Mouse (Mus musculus) myocyte (in vitro differentiated cells): ENCODE results near the gene Abhd2. TPM values are rescaled to one million over a fixed set of nuclear protein-coding genes. Genes with fewer than 3 reads are reported as not detected.
A peak's percentile ranks its signal among the peaks of the same experiment; 100 is the strongest.

Experiments
- H3K27me3 ChIP-seq: one replicate; pipeline ENCODE4 v1.6.1; 2011; ENCODE audit not compliant: control insufficient read depth, insufficient read depth, insufficient read length
- H3K36me3 ChIP-seq: one replicate; pipeline ENCODE4 v1.6.1; 2011; ENCODE audit not compliant: control insufficient read depth, insufficient read depth
- H3K4me2 ChIP-seq: one replicate; pipeline ENCODE4 v1.6.1; 2011; ENCODE audit warnings: low read depth, control low read depth
- H3K4me3 ChIP-seq: one replicate; pipeline ENCODE4 v1.5.1; 2011; ENCODE audit warnings: mild to moderate bottlenecking, control low read depth, moderate library complexity
- H3K79me2 ChIP-seq: one replicate; pipeline ENCODE4 v1.6.1; 2011; ENCODE audit not compliant: control insufficient read depth, insufficient read depth
- H3ac ChIP-seq: one replicate; pipeline ENCODE4 v1.6.1; 2011; ENCODE audit not compliant: control insufficient read depth, insufficient read length
- CEBPB ChIP-seq: IDR thresholded peaks from 2 replicates; pipeline ENCODE4 v1.6.1; 2011; ENCODE audit warnings: mild to moderate bottlenecking, moderate library complexity; ENCODE audit not compliant: poor library complexity, insufficient read depth, severe bottlenecking
- E2F4 ChIP-seq: IDR thresholded peaks from one replicate; pipeline ENCODE4 v1.6.1; 2011; ENCODE audit warnings: mild to moderate bottlenecking, control low read depth, moderate library complexity; ENCODE audit not compliant: insufficient read depth
- MAX ChIP-seq: IDR thresholded peaks from one replicate; pipeline ENCODE4 v1.6.1; 2011; ENCODE audit warnings: low read depth, mild to moderate bottlenecking, control low read depth
- MYOD1 ChIP-seq, 3 experiments: IDR thresholded peaks; one replicate each; pipeline ENCODE4 v1.6.1; 2011; ENCODE audit warnings: control low read depth in 2 of 3, low read depth in 2 of 3, mild to moderate bottlenecking in 2 of 3, moderate library complexity in 1 of 3; ENCODE audit not compliant: insufficient read length in 2 of 3, control insufficient read depth in 1 of 3
- MYOG ChIP-seq, 3 experiments: IDR thresholded peaks; one replicate each; pipeline ENCODE4 v1.6.1; 2011; ENCODE audit warnings: control low read depth in 2 of 3, low read depth in 2 of 3, mild to moderate bottlenecking in 2 of 3; ENCODE audit not compliant: insufficient read length in 2 of 3, control insufficient read depth in 1 of 3, insufficient read depth in 1 of 3
- POLR2A ChIP-seq: IDR thresholded peaks from one replicate; pipeline ENCODE4 v1.6.1; 2011; ENCODE audit warnings: low read depth, mild to moderate bottlenecking, control low read depth, moderate library complexity; ENCODE audit not compliant: insufficient read length
- POLR2AphosphoS2 ChIP-seq: IDR thresholded peaks from one replicate; pipeline ENCODE4 v1.6.1; 2011; ENCODE audit warnings: low read depth, control low read depth; ENCODE audit not compliant: insufficient read length
- REST ChIP-seq: IDR thresholded peaks from one replicate; pipeline ENCODE4 v1.6.1; 2011; ENCODE audit warnings: mild to moderate bottlenecking, control low read depth, moderate library complexity; ENCODE audit not compliant: insufficient read depth, insufficient read length
- SRF ChIP-seq: IDR thresholded peaks from one replicate; pipeline ENCODE4 v1.6.1; 2011; ENCODE audit warnings: low read depth; ENCODE audit not compliant: control insufficient read depth, insufficient read length
- TCF12 ChIP-seq: IDR thresholded peaks from one replicate; pipeline ENCODE4 v1.6.1; 2011; ENCODE audit warnings: mild to moderate bottlenecking, control low read depth; ENCODE audit not compliant: poor library complexity, insufficient read depth, severe bottlenecking
- TCF3 ChIP-seq: IDR thresholded peaks from one replicate; pipeline ENCODE4 v1.6.1; 2011; ENCODE audit warnings: low read depth, control low read depth; ENCODE audit not compliant: insufficient read length
- USF1 ChIP-seq: IDR thresholded peaks from one replicate; pipeline ENCODE4 v1.6.1; 2011; ENCODE audit warnings: low read depth, mild to moderate bottlenecking, control low read depth, moderate library complexity
- polyA plus RNA-seq: library from polyadenylated mRNA; unstranded; fragments of >200 nt; fragmentation: generic; extraction: Trizol; gene quantifications from one replicate; pipeline ENCODE4 v1.2.1, GENCODE M21; 2012; ENCODE audit warnings: missing spikeins

Gene Abhd2
- polyA plus RNA-seq, 1 experiment: 16.9 TPM

GRCm38 (mm10) chr7:79390141-79390708 lies 117.2 kb downstream of the Abhd2 start:
- Histone ChIP-seq H3K4me2 (no peak overlapping the region), H3K4me3 (no peak overlapping the region), H3K27me3 (peaks cover 8% of the 10 kb centered on the region), H3K36me3 (no peaks in the 10 kb centered on the region), H3ac (no peak overlapping the region), H3K79me2 (no peaks in the 10 kb centered on the region)
- no peak for TF ChIP-seq CEBPB
- no peak for TF ChIP-seq MAX
- no peak for TF ChIP-seq SRF
- no peak for TF ChIP-seq MYOG (IDR thresholded peaks at IDR 0.05; ENCODE audit: control insufficient read depth in 1 of 3, insufficient read depth in 1 of 3, insufficient read length in 2 of 3, low read depth in 2 of 3)
- no peak for TF ChIP-seq TCF12
- no peak for TF ChIP-seq MYOD1 (IDR thresholded peaks at IDR 0.05; ENCODE audit: control insufficient read depth in 1 of 3, insufficient read length in 2 of 3, low read depth in 2 of 3)

- no peaks in the 10 kb centered on the region for H3K79me2 ChIP-seq
These were observed 118.5 kb downstream of the Abhd2 start for GRCm38 (mm10) chr7:79391471-79391870.

DNA sequence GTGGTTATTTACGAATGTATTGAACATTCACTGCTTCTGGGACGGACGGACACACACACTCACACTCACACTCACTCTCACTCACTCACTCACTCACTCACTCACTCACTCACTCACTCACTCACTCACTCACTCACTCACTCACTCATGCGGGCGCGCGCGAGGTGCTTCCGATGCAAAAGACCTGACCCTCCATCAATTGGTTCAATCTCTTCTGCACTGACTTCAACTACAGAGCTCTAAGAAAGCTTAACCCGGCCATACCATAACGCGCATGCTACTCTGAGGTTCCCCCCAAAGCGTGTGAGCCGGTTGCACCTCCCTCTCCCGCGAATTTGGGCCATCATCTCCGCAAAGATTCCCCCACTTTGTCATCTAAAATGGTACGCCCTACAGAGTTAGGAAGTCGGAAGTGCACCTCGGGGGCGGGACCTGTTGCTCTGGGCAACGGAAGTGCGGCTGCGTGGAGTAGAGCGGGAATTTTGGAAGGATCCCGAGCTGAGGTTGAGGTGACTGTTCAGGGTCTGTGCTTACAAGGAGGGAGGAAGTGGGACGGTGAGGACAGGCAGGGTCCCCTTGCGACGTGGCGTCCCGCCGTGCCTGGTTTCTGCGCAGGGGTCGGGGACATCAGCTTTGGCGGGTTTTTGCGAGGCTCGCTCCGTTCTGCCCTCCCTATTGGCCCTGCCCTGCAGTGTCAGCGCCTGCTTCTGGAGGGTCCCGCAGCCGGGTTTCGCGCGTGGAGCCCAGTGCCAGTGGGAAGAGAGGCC lies 119.1 kb downstream of the Abhd2 start, which contains the start of gene Fanci:
TSS of gene Fanci (plus strand) at position 47 of the 767 bp plus-strand sequence.
- peak within 1 kb of the TSS; percentile 60 for H3K4me3 ChIP-seq
- peaks cover 1% of the 10 kb centered on the region for H3K27me3 ChIP-seq
- peak within 1 kb of the TSS; percentile 37 for H3ac ChIP-seq
- peak within 1 kb of the TSS; percentile 81 for H3K4me2 ChIP-seq
- no peaks in the 10 kb centered on the region for H3K36me3 ChIP-seq
- no peaks in the 10 kb centered on the region for H3K79me2 ChIP-seq
- TF ChIP-seq E2F4: peak; percentile 98
- TF ChIP-seq CEBPB: no peak
- peak; percentile 58 for TF ChIP-seq POLR2A
- TF ChIP-seq USF1: no peak
- no peak for TF ChIP-seq TCF3
- TF ChIP-seq POLR2AphosphoS2: peak; percentile 38
- TF ChIP-seq MYOD1 (IDR thresholded peaks at IDR 0.05; ENCODE audit: control insufficient read depth in 1 of 3, insufficient read length in 2 of 3, low read depth in 2 of 3): no peak
- TF ChIP-seq SRF: no peak
- no peak for TF ChIP-seq REST
- peak; percentile 24 for TF ChIP-seq MAX
- TF ChIP-seq TCF12: no peak
- TF ChIP-seq MYOG (IDR thresholded peaks at IDR 0.05; ENCODE audit: control insufficient read depth in 1 of 3, insufficient read depth in 1 of 3, insufficient read length in 2 of 3, low read depth in 2 of 3): no peak

More at GRCm38 (mm10) chr7:79391471-79391870, 118.5 kb downstream of the Abhd2 start:
- H3K4me2 ChIP-seq: peak overlapping the region; percentile 81
- no peaks in the 10 kb centered on the region for H3K36me3 ChIP-seq
- TF ChIP-seq E2F4: no peak
- TF ChIP-seq MYOG (IDR thresholded peaks at IDR 0.05; ENCODE audit: control insufficient read depth in 1 of 3, insufficient read depth in 1 of 3, insufficient read length in 2 of 3, low read depth in 2 of 3): no peak
- TF ChIP-seq POLR2A: no peak
- TF ChIP-seq SRF: no peak
- H3ac ChIP-seq: peak overlapping the region; percentile 37
- peak overlapping the region; percentile 60 for H3K4me3 ChIP-seq
- peaks cover 7% of the 10 kb centered on the region for H3K27me3 ChIP-seq

DNA sequence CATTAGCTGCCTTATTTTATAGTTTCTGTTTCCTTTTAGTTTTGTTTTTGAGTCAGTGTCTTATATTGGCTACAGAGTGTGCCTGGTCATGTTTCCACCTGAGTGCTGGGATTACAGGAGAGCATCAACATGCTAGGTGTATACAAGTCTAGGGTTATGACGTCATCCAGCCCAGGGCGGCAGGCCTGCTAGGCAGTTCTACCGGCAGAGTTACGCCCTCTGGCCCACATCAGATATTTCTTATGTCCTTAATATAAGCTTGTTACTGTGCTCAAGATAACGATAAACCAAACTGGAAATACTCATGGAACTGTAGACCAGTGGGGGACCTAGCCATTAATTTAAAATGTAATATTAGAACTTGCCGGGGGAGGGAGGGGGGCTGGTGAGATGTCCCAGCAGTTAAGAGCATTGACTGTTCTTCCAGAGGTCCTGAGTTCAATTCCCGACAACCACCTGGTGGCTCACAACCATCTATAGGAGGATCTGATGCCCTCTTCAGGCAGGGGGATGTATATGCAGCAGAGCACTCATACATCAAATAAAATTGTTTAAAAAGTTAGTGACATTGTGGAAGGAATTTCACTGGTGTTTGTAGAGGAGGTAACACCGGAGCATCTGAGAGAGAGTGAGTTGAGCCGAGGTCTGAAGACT lies 120.0 kb downstream of the Abhd2 start:
- H3K4me3 ChIP-seq: peak overlapping the region; percentile 60
- TF ChIP-seq MAX (no peak), TCF12 (no peak), CEBPB (no peak), USF1 (no peak), REST (no peak), MYOG (IDR thresholded peaks at IDR 0.05; ENCODE audit: control insufficient read depth in 1 of 3, insufficient read depth in 1 of 3, insufficient read length in 2 of 3, low read depth in 2 of 3) (no peak), TCF3 (no peak), POLR2A (no peak), E2F4 (no peak), POLR2AphosphoS2 (no peak), SRF (no peak)

GRCm38 (mm10) chr7:79393924-79394323 lies 120.9 kb downstream of the Abhd2 start:
- H3ac ChIP-seq: no peak overlapping the region
- H3K4me3 ChIP-seq: no peak overlapping the region
- TF ChIP-seq REST (no peak), USF1 (no peak), POLR2A (no peak), E2F4 (no peak), SRF (no peak), TCF12 (no peak), MAX (no peak), CEBPB (no peak), POLR2AphosphoS2 (no peak), MYOD1 (IDR thresholded peaks at IDR 0.05; ENCODE audit: control insufficient read depth in 1 of 3, insufficient read length in 2 of 3, low read depth in 2 of 3) (no peak), MYOG (IDR thresholded peaks at IDR 0.05; ENCODE audit: control insufficient read depth in 1 of 3, insufficient read depth in 1 of 3, insufficient read length in 2 of 3, low read depth in 2 of 3) (no peak), TCF3 (no peak)
- H3K4me2 ChIP-seq: no peak overlapping the region
- no peaks in the 10 kb centered on the region for H3K36me3 ChIP-seq
- no peaks in the 10 kb centered on the region for H3K79me2 ChIP-seq
- no peaks in the 10 kb centered on the region for H3K27me3 ChIP-seq

More for the DNA sequence above, 120.0 kb downstream of the Abhd2 start:
- Histone ChIP-seq H3K4me2 (peak overlapping the region; percentile 81), H3ac (peak overlapping the region; percentile 37), H3K79me2 (no peaks in the 10 kb centered on the region), H3K36me3 (no peaks in the 10 kb centered on the region), H3K27me3 (no peaks in the 10 kb centered on the region)
